Mouse (Mus musculus) myocyte (in vitro differentiated cells): ENCODE data around the gene Vash2. TPM values are rescaled to one million over a fixed set of nuclear protein-coding genes. Genes with fewer than 3 reads are reported as not detected.

Source experiments
- H3K27me3 ChIP-seq: one replicate; pipeline ENCODE4 v1.6.1; 2011; ENCODE audit not compliant: control insufficient read depth, insufficient read depth, insufficient read length
- H3K36me3 ChIP-seq: one replicate; pipeline ENCODE4 v1.6.1; 2011; ENCODE audit not compliant: control insufficient read depth, insufficient read depth
- H3K4me2 ChIP-seq: one replicate; pipeline ENCODE4 v1.6.1; 2011; ENCODE audit warnings: low read depth, control low read depth
- H3K4me3 ChIP-seq: one replicate; pipeline ENCODE4 v1.5.1; 2011; ENCODE audit warnings: mild to moderate bottlenecking, control low read depth, moderate library complexity
- H3K79me2 ChIP-seq: one replicate; pipeline ENCODE4 v1.6.1; 2011; ENCODE audit not compliant: control insufficient read depth, insufficient read depth
- H3ac ChIP-seq: one replicate; pipeline ENCODE4 v1.6.1; 2011; ENCODE audit not compliant: control insufficient read depth, insufficient read length
- CEBPB ChIP-seq: IDR thresholded peaks from 2 replicates; pipeline ENCODE4 v1.6.1; 2011; ENCODE audit warnings: mild to moderate bottlenecking, moderate library complexity; ENCODE audit not compliant: poor library complexity, insufficient read depth, severe bottlenecking
- E2F4 ChIP-seq: IDR thresholded peaks from one replicate; pipeline ENCODE4 v1.6.1; 2011; ENCODE audit warnings: mild to moderate bottlenecking, control low read depth, moderate library complexity; ENCODE audit not compliant: insufficient read depth
- MAX ChIP-seq: IDR thresholded peaks from one replicate; pipeline ENCODE4 v1.6.1; 2011; ENCODE audit warnings: low read depth, mild to moderate bottlenecking, control low read depth
- MYOD1 ChIP-seq, 3 experiments: IDR thresholded peaks; one replicate each; pipeline ENCODE4 v1.6.1; 2011; ENCODE audit warnings: control low read depth in 2 of 3, low read depth in 2 of 3, mild to moderate bottlenecking in 2 of 3, moderate library complexity in 1 of 3; ENCODE audit not compliant: insufficient read length in 2 of 3, control insufficient read depth in 1 of 3
- MYOG ChIP-seq, 3 experiments: IDR thresholded peaks; one replicate each; pipeline ENCODE4 v1.6.1; 2011; ENCODE audit warnings: control low read depth in 2 of 3, low read depth in 2 of 3, mild to moderate bottlenecking in 2 of 3; ENCODE audit not compliant: insufficient read length in 2 of 3, control insufficient read depth in 1 of 3, insufficient read depth in 1 of 3
- POLR2A ChIP-seq: IDR thresholded peaks from one replicate; pipeline ENCODE4 v1.6.1; 2011; ENCODE audit warnings: low read depth, mild to moderate bottlenecking, control low read depth, moderate library complexity; ENCODE audit not compliant: insufficient read length
- POLR2AphosphoS2 ChIP-seq: IDR thresholded peaks from one replicate; pipeline ENCODE4 v1.6.1; 2011; ENCODE audit warnings: low read depth, control low read depth; ENCODE audit not compliant: insufficient read length
- REST ChIP-seq: IDR thresholded peaks from one replicate; pipeline ENCODE4 v1.6.1; 2011; ENCODE audit warnings: mild to moderate bottlenecking, control low read depth, moderate library complexity; ENCODE audit not compliant: insufficient read depth, insufficient read length
- SRF ChIP-seq: IDR thresholded peaks from one replicate; pipeline ENCODE4 v1.6.1; 2011; ENCODE audit warnings: low read depth; ENCODE audit not compliant: control insufficient read depth, insufficient read length
- TCF12 ChIP-seq: IDR thresholded peaks from one replicate; pipeline ENCODE4 v1.6.1; 2011; ENCODE audit warnings: mild to moderate bottlenecking, control low read depth; ENCODE audit not compliant: poor library complexity, insufficient read depth, severe bottlenecking
- TCF3 ChIP-seq: IDR thresholded peaks from one replicate; pipeline ENCODE4 v1.6.1; 2011; ENCODE audit warnings: low read depth, control low read depth; ENCODE audit not compliant: insufficient read length
- USF1 ChIP-seq: IDR thresholded peaks from one replicate; pipeline ENCODE4 v1.6.1; 2011; ENCODE audit warnings: low read depth, mild to moderate bottlenecking, control low read depth, moderate library complexity
- polyA plus RNA-seq: library from polyadenylated mRNA; unstranded; fragments of >200 nt; fragmentation: generic; extraction: Trizol; gene quantifications from one replicate; pipeline ENCODE4 v1.2.1, GENCODE M21; 2012; ENCODE audit warnings: missing spikeins

Gene Vash2
- polyA plus RNA-seq, 1 experiment, result 20.0 TPM

DNA sequence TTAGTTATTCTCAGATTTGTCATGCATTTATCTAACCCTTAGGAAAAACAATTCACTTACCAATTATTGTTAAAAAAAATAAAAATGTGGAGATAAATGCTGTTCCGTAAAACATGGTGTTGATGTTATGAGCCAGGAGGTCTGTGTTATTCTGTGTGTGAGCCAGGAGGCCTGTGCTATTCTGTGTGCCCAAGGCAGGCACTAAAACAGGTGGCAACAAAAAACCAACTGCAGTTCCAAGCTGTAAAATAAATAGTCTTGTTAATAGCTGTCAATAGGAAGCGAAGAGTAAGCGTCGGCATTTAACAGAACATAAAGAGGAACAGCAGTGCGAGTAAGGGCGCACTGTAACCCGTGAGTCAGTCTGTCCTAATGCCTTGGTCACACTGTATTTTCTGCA is 41.9 kb upstream of the Vash2 start:
- H3K4me2 ChIP-seq, result no peak overlapping the region
- no peaks in the 10 kb centered on the region for H3K27me3 ChIP-seq
- H3K36me3 ChIP-seq, result peaks cover 10% of the 10 kb centered on the region
- H3K79me2 ChIP-seq, result peaks cover 22% of the 10 kb centered on the region
- H3K4me3 ChIP-seq, result no peak overlapping the region
- TF ChIP-seq USF1, result no peak
- no peak for TF ChIP-seq MYOG (IDR thresholded peaks at IDR 0.05; ENCODE audit: control insufficient read depth in 1 of 3, insufficient read depth in 1 of 3, insufficient read length in 2 of 3, low read depth in 2 of 3)
- no peak for TF ChIP-seq MAX
- no peak for TF ChIP-seq POLR2A
- no peak for TF ChIP-seq SRF
- no peak for TF ChIP-seq REST
- no peak for TF ChIP-seq TCF3
- no peak for TF ChIP-seq CEBPB
- TF ChIP-seq TCF12, result no peak
- TF ChIP-seq POLR2AphosphoS2, result no peak
- no peak for TF ChIP-seq MYOD1 (IDR thresholded peaks at IDR 0.05; ENCODE audit: control insufficient read depth in 1 of 3, insufficient read length in 2 of 3, low read depth in 2 of 3)
- TF ChIP-seq E2F4, result no peak
- H3ac ChIP-seq, result no peak overlapping the region

DNA sequence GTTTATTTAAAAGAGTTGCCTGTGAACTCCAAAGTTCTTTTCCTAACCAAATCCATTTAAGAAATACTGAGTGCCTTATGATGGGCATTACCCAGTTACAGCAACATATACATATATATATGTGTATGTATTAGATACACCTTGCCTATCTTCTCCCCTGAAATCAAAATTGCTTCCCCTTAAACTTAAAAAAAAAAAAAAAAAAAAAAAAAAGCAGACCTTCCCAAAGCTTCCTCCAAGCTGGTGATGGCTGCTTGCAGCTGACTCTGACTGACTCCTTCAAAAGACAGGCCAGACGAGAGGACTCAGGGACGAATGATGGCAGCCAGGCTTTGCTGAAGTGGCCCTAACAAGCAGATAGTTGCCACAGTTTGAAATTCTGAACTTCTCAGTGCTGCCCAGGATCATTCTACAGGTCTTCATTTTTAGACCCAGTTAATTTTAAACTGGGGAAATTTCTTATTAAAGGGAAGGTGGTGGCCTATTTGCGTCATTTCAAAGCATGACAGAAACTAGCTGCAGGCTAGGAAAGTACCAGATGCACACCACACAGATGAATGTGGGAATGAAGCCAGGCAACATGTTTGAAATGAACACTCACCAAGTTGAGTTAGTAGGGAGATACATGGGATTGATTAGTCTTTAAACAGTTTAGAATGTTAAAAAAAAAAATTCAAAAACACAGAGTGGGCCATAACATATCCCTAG is 41.3 kb upstream of the Vash2 start:
- no peaks in the 10 kb centered on the region for H3K27me3 ChIP-seq
- no peak for TF ChIP-seq CEBPB
- TF ChIP-seq MYOG (IDR thresholded peaks at IDR 0.05; ENCODE audit: control insufficient read depth in 1 of 3, insufficient read depth in 1 of 3, insufficient read length in 2 of 3, low read depth in 2 of 3), result no peak
- no peak for TF ChIP-seq USF1
- H3K36me3 ChIP-seq, result peaks cover 10% of the 10 kb centered on the region
- H3K4me2 ChIP-seq, result no peak overlapping the region
- H3K4me3 ChIP-seq, result no peak overlapping the region
- no peak overlapping the region for H3ac ChIP-seq
- peaks cover 20% of the 10 kb centered on the region for H3K79me2 ChIP-seq

DNA sequence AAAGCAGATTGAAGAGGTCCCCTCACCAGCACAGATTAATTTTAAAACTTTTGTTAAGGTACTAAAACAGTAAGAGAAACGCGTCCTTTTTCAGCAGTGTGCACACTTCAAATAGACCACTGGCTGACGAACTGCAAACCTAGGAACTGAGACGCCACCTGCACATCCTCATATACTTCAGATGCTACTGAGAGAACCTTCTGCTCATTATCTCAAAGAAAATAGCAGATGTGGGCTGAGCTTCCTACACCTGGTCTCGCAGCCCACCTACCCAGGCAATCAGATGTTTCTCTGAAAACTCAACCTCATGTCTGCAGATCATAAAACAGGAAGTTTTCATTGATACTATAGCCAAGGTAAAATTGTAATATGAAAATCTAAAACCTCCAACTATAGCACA is 40.7 kb upstream of the Vash2 start:
- Histone ChIP-seq H3K36me3 (peaks cover 10% of the 10 kb centered on the region), H3K4me2 (no peak overlapping the region), H3ac (no peak overlapping the region), H3K4me3 (no peak overlapping the region), H3K27me3 (no peaks in the 10 kb centered on the region), H3K79me2 (peaks cover 15% of the 10 kb centered on the region)
- TF ChIP-seq USF1 (no peak), REST (no peak), TCF3 (no peak), E2F4 (no peak), POLR2A (no peak), POLR2AphosphoS2 (no peak), SRF (no peak)

DNA sequence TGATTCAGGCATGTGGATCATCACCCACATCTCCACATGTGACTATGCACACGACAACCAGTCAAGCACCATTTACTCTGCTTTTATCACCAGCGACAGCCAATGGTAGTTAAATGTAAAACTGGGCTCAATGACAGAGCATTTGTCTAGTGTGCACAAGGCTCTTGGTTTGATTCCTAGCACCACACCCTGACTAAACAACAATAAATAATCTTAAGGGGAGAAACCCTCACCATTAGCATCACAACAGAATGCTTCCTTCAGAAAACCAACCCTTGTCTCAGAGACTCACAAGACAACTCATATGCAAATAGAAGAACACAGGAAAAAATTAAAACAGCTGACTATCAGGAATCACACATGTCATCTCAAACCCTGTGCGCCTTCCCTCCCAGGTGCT is 35.2 kb upstream of the Vash2 start:
- Histone ChIP-seq H3K4me3 (no peak overlapping the region), H3K27me3 (no peaks in the 10 kb centered on the region), H3K79me2 (no peaks in the 10 kb centered on the region), H3K4me2 (no peak overlapping the region), H3ac (no peak overlapping the region), H3K36me3 (peaks cover 19% of the 10 kb centered on the region)
- TF ChIP-seq POLR2A (no peak), MYOD1 (IDR thresholded peaks at IDR 0.05; ENCODE audit: control insufficient read depth in 1 of 3, insufficient read length in 2 of 3, low read depth in 2 of 3) (no peak)

DNA sequence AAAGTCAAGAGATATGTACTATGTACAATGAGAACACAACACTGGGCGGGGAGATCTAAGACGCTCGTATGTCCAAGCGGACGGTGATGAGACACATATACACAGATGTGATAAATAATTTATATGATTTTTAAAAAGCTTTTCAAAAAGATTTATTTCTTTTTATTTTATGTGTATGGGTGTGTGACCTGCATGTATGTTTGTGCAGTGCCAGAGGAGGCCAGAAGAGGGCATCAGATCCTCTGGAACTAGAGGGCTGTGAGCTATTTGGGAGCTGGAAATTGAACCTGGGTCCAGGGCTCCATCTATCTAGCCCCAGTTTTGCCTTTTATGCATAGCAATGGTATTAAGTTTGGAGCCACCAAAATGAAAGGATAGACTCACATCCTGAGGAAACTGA is 29.6 kb upstream of the Vash2 start:
- no peaks in the 10 kb centered on the region for H3K79me2 ChIP-seq
- H3K27me3 ChIP-seq, result no peaks in the 10 kb centered on the region
- no peak overlapping the region for H3K4me2 ChIP-seq
- no peak overlapping the region for H3K4me3 ChIP-seq
- TF ChIP-seq USF1 (no peak), TCF12 (no peak), POLR2A (no peak), POLR2AphosphoS2 (no peak), MYOG (IDR thresholded peaks at IDR 0.05; ENCODE audit: control insufficient read depth in 1 of 3, insufficient read depth in 1 of 3, insufficient read length in 2 of 3, low read depth in 2 of 3) (no peak), REST (no peak), TCF3 (no peak), MAX (no peak), SRF (no peak), CEBPB (no peak), E2F4 (no peak), MYOD1 (IDR thresholded peaks at IDR 0.05; ENCODE audit: control insufficient read depth in 1 of 3, insufficient read length in 2 of 3, low read depth in 2 of 3) (no peak)
- peaks cover 32% of the 10 kb centered on the region for H3K36me3 ChIP-seq
- no peak overlapping the region for H3ac ChIP-seq
